Mouse (Mus musculus) stomach, postnatal 0 days (tissue): Measurements from ENCODE around the gene Ankrd13a. TPM values are rescaled to one million over a fixed set of nuclear protein-coding genes. Genes with fewer than 3 reads are reported as not detected.

ENCODE experiments used
- ATAC-seq: fragments of 200-750 bp; cut with Nextera tagmentation; 2 replicates; pipeline ENCODE4 v1.8.0; 2017; ENCODE audit not compliant: low FRiP score, low TSS enrichment
- DNase-seq: peaks from one replicate; pipeline ENCODE4 v3.0.0-alpha.2; 2016; ENCODE audit warnings: low spot score
- H3K27ac ChIP-seq: fragments of 300-500 bp; sonication (generic); replicated peaks from 2 replicates; pipeline ENCODE4 v1.5.1; 2014; ENCODE audit warnings: mild to moderate bottlenecking, control low read depth
- H3K27me3 ChIP-seq: fragments of 300-500 bp; sonication (generic); 2 replicates; pipeline ENCODE4 v1.6.1; 2014; ENCODE audit warnings: low read length; ENCODE audit not compliant: control insufficient read depth, insufficient read depth
- H3K36me3 ChIP-seq: fragments of 300-500 bp; sonication (generic); 2 replicates; pipeline ENCODE4 v1.6.1; 2014; ENCODE audit warnings: low read length, mixed read lengths; ENCODE audit not compliant: control insufficient read depth, insufficient read depth
- H3K4me1 ChIP-seq: fragments of 300-500 bp; sonication (generic); replicated peaks from 2 replicates; pipeline ENCODE4 v1.6.1; 2014; ENCODE audit warnings: antibody characterized with exemption; ENCODE audit not compliant: control insufficient read depth, insufficient read depth
- H3K4me2 ChIP-seq: fragments of 300-500 bp; sonication (generic); replicated peaks from 2 replicates; pipeline ENCODE4 v1.6.1; 2014; ENCODE audit warnings: low read depth, mild to moderate bottlenecking, control low read depth, moderate library complexity
- H3K4me3 ChIP-seq: fragments of 300-500 bp; sonication (generic); 2 replicates; pipeline ENCODE4 v1.5.1; 2014; ENCODE audit warnings: low read depth, low read length, control low read depth
- H3K9ac ChIP-seq: fragments of 300-500 bp; sonication (generic); 2 replicates; pipeline ENCODE4 v1.6.1; 2014; ENCODE audit warnings: mild to moderate bottlenecking, low read length, control low read depth, mixed read lengths
- H3K9me3 ChIP-seq: fragments of 300-500 bp; sonication (generic); 2 replicates; pipeline ENCODE4 v1.6.1; 2016; ENCODE audit warnings: low read length; ENCODE audit not compliant: control insufficient read depth
- CTCF ChIP-seq: IDR thresholded peaks from 2 replicates; pipeline ENCODE4 v1.5.1; 2016; ENCODE audit warnings: antibody characterized with exemption, low read depth, mild to moderate bottlenecking, moderate library complexity
- EP300 ChIP-seq: optimal IDR thresholded peaks from 2 replicates; pipeline ENCODE3; 2016; ENCODE audit warnings: antibody characterized with exemption
- WGBS: fragments of 180-500 bp; shearing (Covaris S2); extraction: QIAGEN DNeasy Blood & Tissue Kit; methylation state at CpG from one replicate; pipeline ENCODE4 v1.1.7; 2014; 5-methylcytosine and 5-hydroxymethylcytosine counted together
- polyA plus RNA-seq: library from polyadenylated mRNA; unstranded; fragments of >200 nt; fragmentation: Nextera tagmentation; extraction: Ambion mirVana; gene quantifications from 2 replicates; pipeline ENCODE4 v1.2.1, GENCODE M21; 2015

The Ankrd13a gene
- polyA plus RNA-seq, 1 experiment from 2014 or later = 36.4 TPM

GRCm38 (mm10) chr5:114776174-114776573 lies 1.7 kb downstream of the Ankrd13a start:
- DNase-seq (no peak), ATAC-seq (no peak)
- Histone ChIP-seq H3K4me1 (0 out of 2 replicates have a peak, but pooled peaks cover 7% of the 10 kb centered on the region), H3K27me3 (no peaks in the 10 kb centered on the region), H3K4me2 (peak overlapping the region; percentile 79; the same call in 1 of the 2 replicates), H3K36me3 (no peaks in the 10 kb centered on the region), H3K27ac (no peak overlapping the region), H3K9me3 (no peaks in the 10 kb centered on the region), H3K9ac (no peak overlapping the region), H3K4me3 (0 out of 2 replicates have a peak overlapping the region, but pooled peaks have one; percentile 99)
- TF ChIP-seq CTCF (no peak), EP300 (no peak)
- 68% methylated on average over 7 of the region's 7 CpGs for WGBS

GRCm38 (mm10) chr5:114779956-114780489 lies 5.5 kb downstream of the Ankrd13a start:
- H3K27me3 ChIP-seq = no peaks in the 10 kb centered on the region
- no peak for DNase-seq
- H3K27ac ChIP-seq = no peak overlapping the region
- H3K9ac ChIP-seq = no peak overlapping the region
- H3K9me3 ChIP-seq = no peaks in the 10 kb centered on the region
- TF ChIP-seq EP300 = no peak
- TF ChIP-seq CTCF = no peak
- H3K4me2 ChIP-seq = no peak overlapping the region
- 73% methylated on average over 7 of the region's 7 CpGs for WGBS
- no peak overlapping the region for H3K4me3 ChIP-seq
- H3K36me3 ChIP-seq = no peaks in the 10 kb centered on the region
- H3K4me1 ChIP-seq = peaks cover 7% of the 10 kb centered on the region; the same call in 1 of the 2 replicates
- ATAC-seq = no peak

GRCm38 (mm10) chr5:114780912-114781311 lies 6.4 kb downstream of the Ankrd13a start:
- Histone ChIP-seq H3K9me3 (no peaks in the 10 kb centered on the region), H3K9ac (no peak overlapping the region), H3K4me3 (no peak overlapping the region), H3K4me1 (peaks cover 3% of the 10 kb centered on the region; the same call in 1 of the 2 replicates), H3K27me3 (no peaks in the 10 kb centered on the region), H3K27ac (no peak overlapping the region), H3K36me3 (peaks cover 3% of the 10 kb centered on the region), H3K4me2 (no peak overlapping the region)
- TF ChIP-seq EP300 = no peak
- TF ChIP-seq CTCF = no peak
- 80% methylated on average over 7 of the region's 7 CpGs for WGBS
- DNase-seq = no peak
- no peak for ATAC-seq

- no peak overlapping the region for H3K27ac ChIP-seq
- ATAC-seq = no peak
- no peak overlapping the region for H3K9ac ChIP-seq
Observed at GRCm38 (mm10) chr5:114782991-114783390, 8.5 kb downstream of the Ankrd13a start.

GRCm38 (mm10) chr5:114783405-114784163 lies 9.1 kb downstream of the Ankrd13a start:
- TF ChIP-seq EP300 (no peak), CTCF (no peak)
- H3K27ac ChIP-seq = no peak overlapping the region
- H3K36me3 ChIP-seq = peaks cover 8% of the 10 kb centered on the region
- no peak overlapping the region for H3K4me3 ChIP-seq
- no peaks in the 10 kb centered on the region for H3K9me3 ChIP-seq
- H3K9ac ChIP-seq = no peak overlapping the region
- no peak overlapping the region for H3K4me2 ChIP-seq
- no peaks in the 10 kb centered on the region for H3K27me3 ChIP-seq
- H3K4me1 ChIP-seq = no peaks in the 10 kb centered on the region; the same call in 1 of the 2 replicates
- WGBS = 90% methylated on average over 12 of the region's 12 CpGs
- ATAC-seq (no peak), DNase-seq (no peak)

More at GRCm38 (mm10) chr5:114782991-114783390, 8.5 kb downstream of the Ankrd13a start:
- Histone ChIP-seq H3K36me3 (peaks cover 8% of the 10 kb centered on the region), H3K4me3 (no peak overlapping the region), H3K9me3 (no peaks in the 10 kb centered on the region), H3K4me1 (no peaks in the 10 kb centered on the region; the same call in 1 of the 2 replicates), H3K27me3 (no peaks in the 10 kb centered on the region), H3K4me2 (no peak overlapping the region)
- TF ChIP-seq CTCF (no peak), EP300 (no peak)
- no peak for DNase-seq
- WGBS = 70% methylated on average over 9 of the region's 9 CpGs
